Mouse (Mus musculus) urinary bladder, postnatal 14 days (tissue): Measurements from ENCODE around the gene Prl.
"Not testable (repeated sequence)": the region's sequence is repeated elsewhere in the genome, so short reads cannot be mapped to it uniquely, and the experiment has no call there.

Experiments used
- DNase-seq: peaks from one replicate; pipeline ENCODE4 v3.0.0; 2021; ENCODE audit warnings: low spot score

Prl gene

GRCm38 (mm10) chr13:27057270-27057669, at the start of gene Prl:
Gene Prl, plus strand, starts transcription at chr13:27057570.
- DNase-seq = no peak

GRCm38 (mm10) chr13:27026614-27027013, 30.8 kb upstream of the Prl start:
- no peak for DNase-seq

GRCm38 (mm10) chr13:27027376-27027775, 30.0 kb upstream of the Prl start:
- no peak for DNase-seq

- DNase-seq = no peak
These were observed 28.7 kb upstream of the Prl start for GRCm38 (mm10) chr13:27028501-27029240.

GRCm38 (mm10) chr13:27031101-27031852, 26.1 kb upstream of the Prl start:
- no peak for DNase-seq

GRCm38 (mm10) chr13:27031853-27032240, 25.5 kb upstream of the Prl start:
- no peak for DNase-seq

- no peak for DNase-seq
These were observed 24.4 kb upstream of the Prl start for GRCm38 (mm10) chr13:27032998-27033397.

- no peak for DNase-seq
These were observed 15.2 kb upstream of the Prl start for GRCm38 (mm10) chr13:27042185-27042584.

GRCm38 (mm10) chr13:27043326-27043725, 14.0 kb upstream of the Prl start:
- DNase-seq = no peak

- no peak for DNase-seq
These were observed 1.8 kb downstream of the Prl start for GRCm38 (mm10) chr13:27059177-27059576.

GRCm38 (mm10) chr13:27093890-27094289, 36.5 kb downstream of the Prl start, which contains the start of gene Prl3d1:
Gene Prl3d1, plus strand, starts transcription at chr13:27094190.
- not testable (repeated sequence) for DNase-seq
